Mouse (Mus musculus): Measurements from ENCODE around the gene Scamp1.

- no peak for TF ChIP-seq CTCF (IDR thresholded peaks at IDR 0.05; ENCODE audit: extremely low read depth, insufficient read depth, insufficient read length, insufficient replicate concordance)
- no peak for TF ChIP-seq POLR2A (IDR thresholded peaks at IDR 0.05; ENCODE audit: low read depth, low read length)
These were observed 110.9 kb downstream of the Scamp1 start for GRCm38 (mm10) chr13:94174577-94175279.

All from spleen, adult 2 months (tissue).